Mouse (Mus musculus) kidney, adult 2 months (tissue): ENCODE measurements around the gene Elof1. TPM values are rescaled to one million over a fixed set of nuclear protein-coding genes. Genes with fewer than 3 reads are reported as not detected.
A peak's percentile ranks its signal among the peaks of the same experiment; 100 is the strongest.

Source experiments
- DNase-seq: peaks from one replicate; pipeline ENCODE4 v3.0.0; 2021
- H3K27ac ChIP-seq: fragments of 200-500 bp; 2 replicates; pipeline ENCODE4 v1.5.1; 2012; ENCODE audit warnings: low read depth, low read length, control low read depth, inconsistent platforms; ENCODE audit not compliant: insufficient read depth
- H3K27me3 ChIP-seq: fragments of 200-500 bp; replicated peaks from 2 replicates; pipeline ENCODE4 v1.6.1; 2012; ENCODE audit warnings: mild to moderate bottlenecking, moderate library complexity, low read length, inconsistent platforms; ENCODE audit not compliant: control insufficient read depth, insufficient read depth
- H3K36me3 ChIP-seq: fragments of 200-500 bp; 2 replicates; pipeline ENCODE4 v1.6.1; 2012; ENCODE audit warnings: mild to moderate bottlenecking, moderate library complexity, low read length, inconsistent platforms; ENCODE audit not compliant: control insufficient read depth, insufficient read depth
- H3K4me1 ChIP-seq: fragments of 200-500 bp; 2 replicates; pipeline ENCODE4 v1.6.1; 2011; ENCODE audit warnings: low read length; ENCODE audit not compliant: control insufficient read depth, insufficient read depth
- H3K4me3 ChIP-seq: fragments of 200-500 bp; 2 replicates; pipeline ENCODE4 v1.5.1; 2011; ENCODE audit warnings: mild to moderate bottlenecking, low read depth, low read length, control low read depth; ENCODE audit not compliant: insufficient read depth
- CTCF ChIP-seq: fragments of 200-500 bp; conservative IDR thresholded peaks from 2 replicates; pipeline ENCODE4 v1.5.1; 2011; ENCODE audit warnings: low read depth, mild to moderate bottlenecking, control low read depth, low read length, moderate library complexity, mixed read lengths; ENCODE audit not compliant: insufficient read depth, insufficient read length
- POLR2A ChIP-seq: fragments of 200-500 bp; IDR thresholded peaks from one replicate; pipeline ENCODE4 v1.6.1; 2011; ENCODE audit warnings: low read depth, low read length, control low read depth
- whole genome bisulfite sequencing: fragments of 180-500 bp; shearing (Covaris S2); methylation state at CpG from one replicate; pipeline ENCODE4 v1.1.7; 2018; 5-methylcytosine and 5-hydroxymethylcytosine counted together
- polyA plus RNA-seq: library from polyadenylated mRNA; depleted of rRNA; stranded (reverse); fragments of >200 nt; gene quantifications from 2 replicates; pipeline ENCODE4 v1.2.3, GENCODE M21; 2012

Gene Elof1
- polyA plus RNA-seq, 1 experiment = 163 TPM

DNA sequence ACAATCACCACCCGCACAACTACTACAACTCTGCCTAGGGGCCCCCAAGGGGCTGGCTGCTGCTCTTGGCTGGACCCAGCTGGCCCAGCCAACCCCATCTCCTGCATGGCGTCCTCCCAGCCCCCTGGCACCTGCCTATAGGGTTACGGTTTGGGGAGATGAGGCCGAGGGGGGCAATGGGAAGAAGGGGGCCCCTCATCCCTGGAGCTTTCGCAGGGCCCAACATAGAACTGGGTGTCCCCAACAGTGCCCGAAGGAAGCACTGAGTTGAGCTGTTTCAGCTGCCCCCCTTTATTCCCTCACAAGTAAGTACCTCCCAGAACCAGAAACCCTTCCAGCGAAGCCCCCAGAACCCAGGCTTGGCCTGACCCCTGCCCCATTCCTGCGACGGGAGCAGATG lies 8.8 kb downstream of the Elof1 start:
- Histone ChIP-seq H3K36me3 (no peaks in the 10 kb centered on the region), H3K27me3 (no peaks in the 10 kb centered on the region), H3K4me3 (no peak overlapping the region), H3K4me1 (no peaks in the 10 kb centered on the region), H3K27ac (no peak overlapping the region)
- no peak for DNase-seq
- WGBS = 87% methylated on average over 9 of the region's 9 CpGs
- TF ChIP-seq CTCF (no peak), POLR2A (no peak)

DNA sequence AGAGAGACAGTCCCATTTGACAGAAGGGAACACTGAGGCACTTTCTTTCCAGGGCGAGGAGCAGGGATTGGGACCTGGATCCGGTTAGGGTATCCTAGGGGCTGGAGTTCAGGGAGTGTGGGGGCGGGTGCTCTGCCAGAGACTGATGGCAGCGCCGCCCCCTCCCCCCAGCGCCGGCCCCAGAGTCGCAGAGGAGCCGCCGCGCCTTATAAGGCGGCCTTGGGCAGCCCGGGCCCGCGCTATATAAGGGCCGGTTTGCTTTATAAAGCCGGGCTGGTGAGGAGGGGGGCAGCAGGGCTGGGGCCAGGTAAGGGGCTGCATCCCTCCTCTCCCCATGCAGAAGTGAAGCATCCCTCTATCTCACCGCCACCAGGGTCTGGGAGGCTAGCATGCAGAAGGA lies 17.1 kb downstream of the Elof1 start:
- Histone ChIP-seq H3K4me3 (no peak overlapping the region), H3K4me1 (no peaks in the 10 kb centered on the region; the same call in 1 of the 2 replicates), H3K36me3 (no peaks in the 10 kb centered on the region), H3K27me3 (0 out of 2 replicates have a peak, but pooled peaks cover 3% of the 10 kb centered on the region), H3K27ac (no peak overlapping the region)
- TF ChIP-seq POLR2A (no peak), CTCF (no peak)
- DNase-seq = no peak
- 5% methylated on average over 18 of the region's 18 CpGs for WGBS

DNA sequence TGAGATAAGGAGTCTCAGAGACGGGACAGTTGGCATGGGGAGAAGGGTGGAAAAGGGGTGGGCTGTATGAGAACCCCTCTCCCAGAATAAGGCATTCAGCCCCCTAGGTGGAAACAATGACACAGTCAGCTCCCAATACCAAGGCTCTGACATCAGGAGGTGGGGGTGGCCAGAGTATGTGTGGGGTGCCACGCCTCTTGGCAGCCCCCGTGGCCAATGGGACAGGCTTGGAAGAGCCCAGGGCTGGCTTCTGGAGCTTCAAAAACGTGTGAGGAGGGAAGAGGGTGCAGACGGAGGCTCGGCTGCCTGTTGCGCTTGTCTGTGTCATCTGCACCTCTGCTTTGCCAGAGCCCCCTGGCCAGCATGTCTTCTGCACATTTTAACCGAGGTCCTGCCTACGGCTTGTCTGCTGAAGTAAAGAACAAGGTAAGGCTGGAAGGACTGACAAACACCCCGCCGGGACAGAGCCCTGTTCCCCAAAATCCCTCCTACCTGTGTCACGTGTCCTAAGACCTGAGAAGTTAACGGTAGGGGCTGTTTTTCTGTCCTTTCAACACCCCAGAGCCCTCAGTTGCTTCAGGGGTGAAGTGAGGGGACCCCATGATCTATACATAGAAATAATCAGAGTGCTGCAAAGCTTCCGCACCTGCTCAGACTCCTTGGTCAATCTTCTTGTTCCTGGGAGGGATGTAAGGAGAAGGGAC lies 17.8 kb downstream of the Elof1 start, which contains the start of gene Cnn1:
TSS of gene Cnn1 (plus strand) at position 224 of the 704 bp plus-strand sequence.
- no peak for TF ChIP-seq CTCF
- no peak for TF ChIP-seq POLR2A
- Histone ChIP-seq H3K27ac (no peak within 1 kb of the TSS), H3K4me1 (no peaks in the 10 kb centered on the region; the same call in 1 of the 2 replicates), H3K36me3 (no peaks in the 10 kb centered on the region), H3K27me3 (0 out of 2 replicates have a peak, but pooled peaks cover 3% of the 10 kb centered on the region), H3K4me3 (no peak within 1 kb of the TSS)
- DNase-seq = peak; percentile 6
- 10% methylated on average over 14 of the region's 14 CpGs for WGBS

DNA sequence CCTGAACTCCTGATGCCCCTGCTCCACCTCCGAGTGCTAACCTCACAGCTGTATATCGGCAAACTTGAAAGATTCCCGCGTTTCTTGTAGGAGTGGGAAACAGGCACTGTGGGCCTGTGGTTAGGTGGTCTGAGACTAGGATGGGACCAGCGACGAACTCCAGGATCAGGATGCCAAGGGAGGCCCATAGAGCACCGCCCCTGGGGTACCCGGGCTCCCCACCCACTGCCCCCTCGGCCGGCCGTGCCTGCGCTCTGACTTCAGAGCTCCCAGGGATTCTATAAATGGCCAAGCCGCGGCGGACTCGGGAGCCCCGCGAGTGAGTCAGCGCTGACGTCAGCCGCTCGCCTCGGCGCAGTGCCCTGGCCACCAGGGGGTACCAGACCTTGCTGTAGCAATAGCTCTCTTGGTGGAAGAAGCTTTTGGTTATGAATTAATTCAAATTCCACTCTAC lies 21.1 kb downstream of the Elof1 start:
- Histone ChIP-seq H3K4me3 (peak overlapping the region; percentile 18; the same call in 1 of the 2 replicates), H3K27me3 (0 out of 2 replicates have a peak, but pooled peaks cover 3% of the 10 kb centered on the region), H3K27ac (no peak overlapping the region), H3K4me1 (no peaks in the 10 kb centered on the region; the same call in 1 of the 2 replicates), H3K36me3 (no peaks in the 10 kb centered on the region)
- TF ChIP-seq CTCF = peak; percentile 76
- TF ChIP-seq POLR2A = no peak
- DNase-seq = peak; percentile 85
- WGBS = 1% methylated on average over 24 of the region's 24 CpGs

DNA sequence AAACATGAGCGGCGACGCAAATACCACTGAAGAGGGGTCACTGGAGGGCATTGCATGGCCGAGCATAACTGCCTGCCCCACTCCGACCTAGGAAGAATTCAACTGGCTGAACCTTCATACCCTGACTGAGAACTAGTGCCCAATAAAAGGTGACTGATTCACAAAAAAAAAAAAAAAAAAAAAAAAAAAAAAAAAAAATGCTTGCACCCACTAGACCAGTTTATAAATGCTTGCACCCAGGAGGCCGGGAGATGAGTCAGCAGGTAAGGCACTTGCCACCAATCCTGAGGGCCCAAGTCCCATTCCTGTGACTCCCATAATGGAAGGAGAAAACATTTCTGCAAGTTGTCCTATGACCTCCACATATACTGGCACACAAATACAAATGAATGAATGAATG lies 24.2 kb downstream of the Elof1 start:
- TF ChIP-seq CTCF (no peak), POLR2A (no peak)
- Histone ChIP-seq H3K36me3 (no peaks in the 10 kb centered on the region), H3K27ac (no peak overlapping the region), H3K4me1 (no peaks in the 10 kb centered on the region; the same call in 1 of the 2 replicates), H3K4me3 (no peak overlapping the region), H3K27me3 (no peaks in the 10 kb centered on the region)
- 35% methylated on average over 6 of the region's 6 CpGs for WGBS
- DNase-seq = peak; percentile 14

DNA sequence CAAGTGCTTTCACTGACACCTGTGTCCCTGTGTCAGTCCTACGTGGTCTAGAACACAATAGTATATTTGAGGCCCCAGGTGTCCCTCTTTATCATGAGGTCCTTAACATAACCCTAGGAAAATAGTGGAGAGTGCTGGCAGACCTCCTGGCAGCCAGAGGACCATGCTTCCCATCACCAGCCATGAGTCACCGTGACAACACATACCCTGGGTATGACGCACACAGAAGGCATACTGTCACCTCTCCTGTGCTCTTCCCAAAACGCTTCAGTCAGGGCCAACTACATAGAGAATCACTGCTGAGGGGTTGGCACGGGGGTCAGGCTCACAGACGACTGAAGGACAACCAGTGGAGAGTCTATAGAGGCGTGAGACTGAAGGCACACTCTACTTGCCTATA lies 27.0 kb downstream of the Elof1 start:
- Histone ChIP-seq H3K4me3 (no peak overlapping the region), H3K27ac (no peak overlapping the region), H3K4me1 (peaks cover 5% of the 10 kb centered on the region; the same call in 1 of the 2 replicates), H3K36me3 (no peaks in the 10 kb centered on the region), H3K27me3 (no peaks in the 10 kb centered on the region)
- DNase-seq = no peak
- 87% methylated on average over 7 of the region's 7 CpGs for WGBS
- TF ChIP-seq CTCF (no peak), POLR2A (no peak)

DNA sequence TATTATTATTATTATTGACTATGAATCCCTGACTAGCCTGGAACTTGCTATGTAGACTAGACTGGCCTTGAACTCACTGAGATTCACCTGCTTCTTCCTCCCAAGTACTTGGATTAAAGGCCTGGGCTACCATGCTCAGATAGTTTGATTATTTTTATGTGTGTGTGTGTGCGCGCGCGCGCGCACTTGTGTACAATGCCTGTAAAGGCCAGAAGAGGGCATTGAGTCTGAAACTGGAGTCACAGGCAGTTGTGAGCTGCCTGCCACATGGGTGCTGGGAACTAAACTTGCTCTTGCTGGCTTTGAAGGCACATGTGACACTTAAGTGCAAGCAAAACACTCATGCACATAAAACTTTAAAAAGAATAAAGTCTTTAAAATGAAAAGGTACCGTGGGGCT lies 27.7 kb downstream of the Elof1 start:
- Histone ChIP-seq H3K36me3 (no peaks in the 10 kb centered on the region), H3K4me1 (peaks cover 5% of the 10 kb centered on the region; the same call in 1 of the 2 replicates), H3K27me3 (no peaks in the 10 kb centered on the region), H3K4me3 (no peak overlapping the region), H3K27ac (no peak overlapping the region)
- DNase-seq = no peak
- TF ChIP-seq POLR2A (no peak), CTCF (no peak)
- 96% methylated on average over 7 of the region's 7 CpGs for WGBS
